Mouse (Mus musculus): Measurements from ENCODE around the gene Msrb1. TPM values are rescaled to one million over a fixed set of nuclear protein-coding genes. Genes with fewer than 3 reads are reported as not detected.

Msrb1 gene
- polyA plus RNA-seq, 1 experiment from 2014 or later = 59.8 TPM

- no peak overlapping the region for H3K4me2 ChIP-seq (replicated peaks; ENCODE audit: low read depth, low read length)
- H3K27me3 ChIP-seq (replicated peaks; ENCODE audit: insufficient read depth, low read length) = no peaks in the 10 kb centered on the region
- no peak for ATAC-seq
- H3K36me3 ChIP-seq (ENCODE audit: insufficient read depth, low read length) = no peaks in the 10 kb centered on the region
- no peaks in the 10 kb centered on the region for H3K9me3 ChIP-seq (ENCODE audit: low read length)
- H3K27ac ChIP-seq (ENCODE audit: low read length) = no peak overlapping the region
- WGBS = 56% methylated on average over 5 of the region's 5 CpGs
- H3K9ac ChIP-seq (replicated peaks; ENCODE audit: low read depth) = no peak overlapping the region
- no peak for DNase-seq (ENCODE audit: low spot score)
- H3K4me1 ChIP-seq (ENCODE audit: insufficient read depth, low read depth, low read length) = no peaks in the 10 kb centered on the region
- no peak for TF ChIP-seq EP300 (IDR thresholded peaks at IDR 0.05)
- TF ChIP-seq CTCF (IDR thresholded peaks at IDR 0.05) = no peak
- no peak overlapping the region for H3K4me3 ChIP-seq (ENCODE audit: low read depth, low read length)
These were observed 24.7 kb downstream of the Msrb1 start for GRCm38 (mm10) chr17:24761121-24761520.

GRCm38 (mm10) chr17:24765016-24765905 is 28.8 kb downstream of the Msrb1 start:
- Histone ChIP-seq H3K27ac (ENCODE audit: low read length) (no peak overlapping the region), H3K4me2 (replicated peaks; ENCODE audit: low read depth, low read length) (no peak overlapping the region)

GRCm38 (mm10) chr17:24766266-24766875 is 29.9 kb downstream of the Msrb1 start:
- no peak overlapping the region for H3K9ac ChIP-seq (replicated peaks; ENCODE audit: low read depth)
- DNase-seq (ENCODE audit: low spot score) (no peak), ATAC-seq (no peak)
- 19% methylated on average over 12 of the region's 12 CpGs for WGBS
- no peaks in the 10 kb centered on the region for H3K27me3 ChIP-seq (replicated peaks; ENCODE audit: insufficient read depth, low read length)
- no peaks in the 10 kb centered on the region for H3K4me1 ChIP-seq (ENCODE audit: insufficient read depth, low read depth, low read length)
- no peak overlapping the region for H3K4me2 ChIP-seq (replicated peaks; ENCODE audit: low read depth, low read length)
- H3K27ac ChIP-seq (ENCODE audit: low read length) = no peak overlapping the region
- TF ChIP-seq EP300 (IDR thresholded peaks at IDR 0.05) (no peak), CTCF (IDR thresholded peaks at IDR 0.05) (no peak)
- H3K9me3 ChIP-seq (ENCODE audit: low read length) = no peaks in the 10 kb centered on the region
- H3K36me3 ChIP-seq (ENCODE audit: insufficient read depth, low read length) = no peaks in the 10 kb centered on the region
- no peak overlapping the region for H3K4me3 ChIP-seq (ENCODE audit: low read depth, low read length)

More at GRCm38 (mm10) chr17:24765016-24765905, 28.8 kb downstream of the Msrb1 start:
- Histone ChIP-seq H3K4me1 (ENCODE audit: insufficient read depth, low read depth, low read length) (no peaks in the 10 kb centered on the region), H3K4me3 (ENCODE audit: low read depth, low read length) (no peak overlapping the region), H3K36me3 (ENCODE audit: insufficient read depth, low read length) (no peaks in the 10 kb centered on the region), H3K9me3 (ENCODE audit: low read length) (no peaks in the 10 kb centered on the region), H3K9ac (replicated peaks; ENCODE audit: low read depth) (peak overlapping the region; percentile 29; the same call in 1 of the 2 replicates), H3K27me3 (replicated peaks; ENCODE audit: insufficient read depth, low read length) (no peaks in the 10 kb centered on the region)
- ATAC-seq (no peak), DNase-seq (ENCODE audit: low spot score) (peak; percentile 6)
- WGBS = 46% methylated on average over 20 of the region's 22 CpGs
- no peak for TF ChIP-seq CTCF (IDR thresholded peaks at IDR 0.05)

GRCm38 (mm10) chr17:24769146-24769545 is 32.7 kb downstream of the Msrb1 start:
- 50% methylated on average over 3 of the region's 3 CpGs for WGBS
- Histone ChIP-seq H3K9me3 (ENCODE audit: low read length) (peaks cover 4% of the 10 kb centered on the region; the same call in 1 of the 2 replicates), H3K4me3 (ENCODE audit: low read depth, low read length) (no peak overlapping the region), H3K27ac (ENCODE audit: low read length) (no peak overlapping the region), H3K36me3 (ENCODE audit: insufficient read depth, low read length) (no peaks in the 10 kb centered on the region), H3K4me1 (ENCODE audit: insufficient read depth, low read depth, low read length) (no peaks in the 10 kb centered on the region), H3K4me2 (replicated peaks; ENCODE audit: low read depth, low read length) (no peak overlapping the region), H3K9ac (replicated peaks; ENCODE audit: low read depth) (no peak overlapping the region), H3K27me3 (replicated peaks; ENCODE audit: insufficient read depth, low read length) (no peaks in the 10 kb centered on the region)
- ATAC-seq (no peak), DNase-seq (ENCODE audit: low spot score) (no peak)
- TF ChIP-seq CTCF (IDR thresholded peaks at IDR 0.05) (no peak), EP300 (IDR thresholded peaks at IDR 0.05) (no peak)

- TF ChIP-seq EP300 (IDR thresholded peaks at IDR 0.05) = no peak
- peak; percentile 25; the same call in 1 of the 2 replicates for TF ChIP-seq CTCF (IDR thresholded peaks at IDR 0.05)
These were observed 36.8 kb downstream of the Msrb1 start for GRCm38 (mm10) chr17:24773241-24773640.

GRCm38 (mm10) chr17:24775173-24775572 is 38.7 kb downstream of the Msrb1 start:
- no peak overlapping the region for H3K27ac ChIP-seq (ENCODE audit: low read length)
- no peaks in the 10 kb centered on the region for H3K27me3 ChIP-seq (replicated peaks; ENCODE audit: insufficient read depth, low read length)
- H3K4me2 ChIP-seq (replicated peaks; ENCODE audit: low read depth, low read length) = no peak overlapping the region
- 69% methylated on average over 8 of the region's 8 CpGs for WGBS
- H3K9ac ChIP-seq (replicated peaks; ENCODE audit: low read depth) = no peak overlapping the region
- no peak for DNase-seq (ENCODE audit: low spot score)
- no peaks in the 10 kb centered on the region for H3K36me3 ChIP-seq (ENCODE audit: insufficient read depth, low read length)
- ATAC-seq = no peak
- no peaks in the 10 kb centered on the region for H3K4me1 ChIP-seq (ENCODE audit: insufficient read depth, low read depth, low read length)
- peaks cover 4% of the 10 kb centered on the region; the same call in 1 of the 2 replicates for H3K9me3 ChIP-seq (ENCODE audit: low read length)
- no peak for TF ChIP-seq CTCF (IDR thresholded peaks at IDR 0.05)
- TF ChIP-seq EP300 (IDR thresholded peaks at IDR 0.05) = no peak
- H3K4me3 ChIP-seq (ENCODE audit: low read depth, low read length) = no peak overlapping the region

More at GRCm38 (mm10) chr17:24773241-24773640, 36.8 kb downstream of the Msrb1 start:
- Histone ChIP-seq H3K4me3 (ENCODE audit: low read depth, low read length) (no peak overlapping the region), H3K36me3 (ENCODE audit: insufficient read depth, low read length) (no peaks in the 10 kb centered on the region), H3K9ac (replicated peaks; ENCODE audit: low read depth) (no peak overlapping the region), H3K9me3 (ENCODE audit: low read length) (peaks cover 4% of the 10 kb centered on the region; the same call in 1 of the 2 replicates), H3K27me3 (replicated peaks; ENCODE audit: insufficient read depth, low read length) (no peaks in the 10 kb centered on the region), H3K4me2 (replicated peaks; ENCODE audit: low read depth, low read length) (no peak overlapping the region), H3K27ac (ENCODE audit: low read length) (no peak overlapping the region), H3K4me1 (ENCODE audit: insufficient read depth, low read depth, low read length) (no peaks in the 10 kb centered on the region)
- DNase-seq (ENCODE audit: low spot score) = no peak
- ATAC-seq = no peak
- WGBS = 79% methylated on average over 5 of the region's 5 CpGs
